Mouse (Mus musculus): Measurements from ENCODE around the gene Mmp23. TPM values are rescaled to one million over a fixed set of nuclear protein-coding genes. Genes with fewer than 3 reads are reported as not detected.

Mmp23 gene
- polyA plus RNA-seq, 1 experiment from 2014 or later: 2.7 TPM

- H3K36me3 ChIP-seq (ENCODE audit: control insufficient read depth, insufficient read depth, low read length): no peaks in the 10 kb centered on the region
- no peaks in the 10 kb centered on the region; the same call in 1 of the 2 replicates for H3K4me1 ChIP-seq (replicated peaks; ENCODE audit: control insufficient read depth, insufficient read depth, low read length)
- DNase-seq (ENCODE audit: low spot score): no peak
- no peak overlapping the region for H3K4me3 ChIP-seq (ENCODE audit: low read depth, low read length)
- no peaks in the 10 kb centered on the region for H3K9me3 ChIP-seq (ENCODE audit: control insufficient read depth, low read length)
- ATAC-seq (replicated peaks; ENCODE audit: low FRiP score): no peak
- H3K27me3 ChIP-seq (ENCODE audit: control insufficient read depth, insufficient read depth, low read length): no peaks in the 10 kb centered on the region
- no peak overlapping the region for H3K4me2 ChIP-seq (ENCODE audit: low read depth, low read length, severe bottlenecking)
- no peak overlapping the region for H3K9ac ChIP-seq (ENCODE audit: low read length)
- no peak overlapping the region for H3K27ac ChIP-seq (ENCODE audit: low read depth, low read length)
Observed at GRCm38 (mm10) chr4:155666903-155667302, 13.7 kb upstream of the Mmp23 start.

GRCm38 (mm10) chr4:155660641-155661040 is 7.5 kb upstream of the Mmp23 start:
- Histone ChIP-seq H3K4me1 (replicated peaks; ENCODE audit: control insufficient read depth, insufficient read depth, low read length) (no peaks in the 10 kb centered on the region), H3K9me3 (ENCODE audit: control insufficient read depth, low read length) (no peaks in the 10 kb centered on the region), H3K27me3 (ENCODE audit: control insufficient read depth, insufficient read depth, low read length) (peaks cover 4% of the 10 kb centered on the region; the same call in 1 of the 2 replicates), H3K27ac (ENCODE audit: low read depth, low read length) (no peak overlapping the region), H3K4me3 (ENCODE audit: low read depth, low read length) (no peak overlapping the region), H3K4me2 (ENCODE audit: low read depth, low read length, severe bottlenecking) (no peak overlapping the region), H3K9ac (ENCODE audit: low read length) (no peak overlapping the region), H3K36me3 (ENCODE audit: control insufficient read depth, insufficient read depth, low read length) (no peaks in the 10 kb centered on the region)
- 90% methylated on average over 12 of the region's 12 CpGs for WGBS
- ATAC-seq (replicated peaks; ENCODE audit: low FRiP score) (no peak), DNase-seq (ENCODE audit: low spot score) (no peak)

GRCm38 (mm10) chr4:155658961-155659360 is 5.8 kb upstream of the Mmp23 start:
- no peak overlapping the region for H3K9ac ChIP-seq (ENCODE audit: low read length)
- whole genome bisulfite sequencing: 96% methylated on average over 10 of the region's 10 CpGs
- DNase-seq (ENCODE audit: low spot score) (no peak), ATAC-seq (replicated peaks; ENCODE audit: low FRiP score) (no peak)
- no peaks in the 10 kb centered on the region for H3K9me3 ChIP-seq (ENCODE audit: control insufficient read depth, low read length)
- peaks cover 21% of the 10 kb centered on the region for H3K27me3 ChIP-seq (ENCODE audit: control insufficient read depth, insufficient read depth, low read length)
- H3K27ac ChIP-seq (ENCODE audit: low read depth, low read length): no peak overlapping the region
- H3K36me3 ChIP-seq (ENCODE audit: control insufficient read depth, insufficient read depth, low read length): no peaks in the 10 kb centered on the region
- H3K4me2 ChIP-seq (ENCODE audit: low read depth, low read length, severe bottlenecking): no peak overlapping the region
- no peak overlapping the region for H3K4me3 ChIP-seq (ENCODE audit: low read depth, low read length)
- peaks cover 6% of the 10 kb centered on the region for H3K4me1 ChIP-seq (replicated peaks; ENCODE audit: control insufficient read depth, insufficient read depth, low read length)

- ATAC-seq (replicated peaks; ENCODE audit: low FRiP score): no peak
- WGBS: 89% methylated on average over 13 of the region's 13 CpGs
- H3K4me3 ChIP-seq (ENCODE audit: low read depth, low read length): no peak overlapping the region
Observed at GRCm38 (mm10) chr4:155656214-155656751, 3.1 kb upstream of the Mmp23 start.

GRCm38 (mm10) chr4:155654456-155655298 is 1.5 kb upstream of the Mmp23 start:
- Histone ChIP-seq H3K9me3 (ENCODE audit: control insufficient read depth, low read length) (no peaks in the 10 kb centered on the region), H3K27ac (ENCODE audit: low read depth, low read length) (no peak overlapping the region), H3K27me3 (ENCODE audit: control insufficient read depth, insufficient read depth, low read length) (peaks cover 50% of the 10 kb centered on the region), H3K4me1 (replicated peaks; ENCODE audit: control insufficient read depth, insufficient read depth, low read length) (peaks cover 18% of the 10 kb centered on the region), H3K4me3 (ENCODE audit: low read depth, low read length) (peak overlapping the region; percentile 32), H3K36me3 (ENCODE audit: control insufficient read depth, insufficient read depth, low read length) (no peaks in the 10 kb centered on the region; the same call in 1 of the 2 replicates), H3K4me2 (ENCODE audit: low read depth, low read length, severe bottlenecking) (peak overlapping the region; percentile 59), H3K9ac (ENCODE audit: low read length) (peak overlapping the region; percentile 16)
- 1% methylated on average over 52 of the region's 52 CpGs for WGBS
- ATAC-seq (replicated peaks; ENCODE audit: low FRiP score): peak; percentile 39
- peak; percentile 84 for DNase-seq (ENCODE audit: low spot score)

More at GRCm38 (mm10) chr4:155656214-155656751, 3.1 kb upstream of the Mmp23 start:
- no peak for DNase-seq (ENCODE audit: low spot score)
- H3K36me3 ChIP-seq (ENCODE audit: control insufficient read depth, insufficient read depth, low read length): no peaks in the 10 kb centered on the region; the same call in 1 of the 2 replicates
- no peaks in the 10 kb centered on the region for H3K9me3 ChIP-seq (ENCODE audit: control insufficient read depth, low read length)
- H3K27ac ChIP-seq (ENCODE audit: low read depth, low read length): no peak overlapping the region
- H3K4me2 ChIP-seq (ENCODE audit: low read depth, low read length, severe bottlenecking): no peak overlapping the region
- peaks cover 48% of the 10 kb centered on the region for H3K27me3 ChIP-seq (ENCODE audit: control insufficient read depth, insufficient read depth, low read length)
- no peak overlapping the region for H3K9ac ChIP-seq (ENCODE audit: low read length)
- H3K4me1 ChIP-seq (replicated peaks; ENCODE audit: control insufficient read depth, insufficient read depth, low read length): peaks cover 18% of the 10 kb centered on the region

GRCm38 (mm10) chr4:155654183-155654455 is 935 bp upstream of the Mmp23 start:
- WGBS: 2% methylated on average over 6 of the region's 6 CpGs
- no peak for DNase-seq (ENCODE audit: low spot score)
- H3K36me3 ChIP-seq (ENCODE audit: control insufficient read depth, insufficient read depth, low read length): no peaks in the 10 kb centered on the region; the same call in 1 of the 2 replicates
- ATAC-seq (replicated peaks; ENCODE audit: low FRiP score): no peak
- H3K9me3 ChIP-seq (ENCODE audit: control insufficient read depth, low read length): no peaks in the 10 kb centered on the region
- H3K27ac ChIP-seq (ENCODE audit: low read depth, low read length): no peak overlapping the region
- peaks cover 18% of the 10 kb centered on the region for H3K4me1 ChIP-seq (replicated peaks; ENCODE audit: control insufficient read depth, insufficient read depth, low read length)
- H3K27me3 ChIP-seq (ENCODE audit: control insufficient read depth, insufficient read depth, low read length): peaks cover 50% of the 10 kb centered on the region
- H3K4me2 ChIP-seq (ENCODE audit: low read depth, low read length, severe bottlenecking): peak overlapping the region; percentile 59
- peak overlapping the region; percentile 16; the same call in 1 of the 2 replicates for H3K9ac ChIP-seq (ENCODE audit: low read length)
- peak overlapping the region; percentile 32 for H3K4me3 ChIP-seq (ENCODE audit: low read depth, low read length)

- WGBS: 1% methylated on average over 31 of the region's 31 CpGs
- Histone ChIP-seq H3K4me1 (replicated peaks; ENCODE audit: control insufficient read depth, insufficient read depth, low read length) (peaks cover 18% of the 10 kb centered on the region), H3K27me3 (ENCODE audit: control insufficient read depth, insufficient read depth, low read length) (peaks cover 50% of the 10 kb centered on the region), H3K36me3 (ENCODE audit: control insufficient read depth, insufficient read depth, low read length) (peaks cover 2% of the 10 kb centered on the region), H3K9me3 (ENCODE audit: control insufficient read depth, low read length) (no peaks in the 10 kb centered on the region), H3K27ac (ENCODE audit: low read depth, low read length) (no peak overlapping the region), H3K4me2 (ENCODE audit: low read depth, low read length, severe bottlenecking) (peak overlapping the region; percentile 59), H3K9ac (ENCODE audit: low read length) (peak overlapping the region; percentile 53), H3K4me3 (ENCODE audit: low read depth, low read length) (peak overlapping the region; percentile 30)
- peak; percentile 70 for DNase-seq (ENCODE audit: low spot score)
- peak; percentile 52; the same call in 1 of the 2 replicates for ATAC-seq (replicated peaks; ENCODE audit: low FRiP score)
Observed at GRCm38 (mm10) chr4:155653451-155654182, 433 bp upstream of the Mmp23 start.

GRCm38 (mm10) chr4:155652283-155653085 is 700 bp downstream of the Mmp23 start:
- Histone ChIP-seq H3K4me3 (ENCODE audit: low read depth, low read length) (peak overlapping the region; percentile 30), H3K27ac (ENCODE audit: low read depth, low read length) (no peak overlapping the region), H3K9me3 (ENCODE audit: control insufficient read depth, low read length) (no peaks in the 10 kb centered on the region), H3K9ac (ENCODE audit: low read length) (peak overlapping the region; percentile 53), H3K27me3 (ENCODE audit: control insufficient read depth, insufficient read depth, low read length) (peaks cover 50% of the 10 kb centered on the region), H3K36me3 (ENCODE audit: control insufficient read depth, insufficient read depth, low read length) (peaks cover 7% of the 10 kb centered on the region), H3K4me1 (replicated peaks; ENCODE audit: control insufficient read depth, insufficient read depth, low read length) (peaks cover 18% of the 10 kb centered on the region), H3K4me2 (ENCODE audit: low read depth, low read length, severe bottlenecking) (peak overlapping the region; percentile 59)
- ATAC-seq (replicated peaks; ENCODE audit: low FRiP score) (0 out of 2 replicates have a peak, but pooled peaks have one; percentile 1), DNase-seq (ENCODE audit: low spot score) (no peak)
- 19% methylated on average over 36 of the region's 36 CpGs for WGBS
